Mouse (Mus musculus): ENCODE results near the gene Mlxip.

DNA sequence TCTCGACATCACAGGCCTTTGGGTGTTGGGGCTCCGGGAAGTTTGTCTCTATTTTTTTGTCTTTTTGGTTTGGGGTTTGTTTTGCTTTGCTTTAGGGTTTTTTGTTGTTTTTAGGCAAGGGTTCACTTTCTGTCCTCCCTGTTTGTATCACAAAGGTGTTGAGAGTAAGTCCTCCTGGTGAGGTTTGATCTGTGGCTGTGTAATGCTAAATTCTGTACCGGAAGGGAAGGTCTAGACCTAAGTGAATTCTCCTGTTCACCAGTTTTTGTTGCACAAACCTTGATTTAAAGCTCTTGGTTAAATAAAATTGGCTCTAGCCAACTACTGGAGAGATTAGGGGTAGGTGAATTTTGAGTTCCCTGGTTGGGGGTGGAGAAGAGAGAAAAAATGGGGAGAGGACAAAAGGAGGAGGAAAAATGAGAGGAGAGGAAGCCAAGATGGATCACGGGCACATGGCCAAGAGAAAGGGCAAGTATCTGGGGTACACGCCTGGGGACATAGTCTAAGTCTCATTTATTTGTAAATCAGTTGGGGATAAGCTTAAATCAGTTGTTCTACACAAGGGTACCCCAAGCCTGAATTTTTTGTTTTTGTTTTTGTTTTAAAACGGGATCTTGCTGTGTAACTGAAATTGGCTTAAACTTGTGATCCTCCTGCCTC is 18.7 kb upstream of the Mlxip start:
- no peak for TF ChIP-seq CTCF (IDR thresholded peaks at IDR 0.05; ENCODE audit: borderline replicate concordance, insufficient read depth, low read length)
- no peak for TF ChIP-seq POLR2A (IDR thresholded peaks at IDR 0.05; ENCODE audit: low read depth, low read length)
